Mouse (Mus musculus): ENCODE data around the gene Tnfrsf14.

DNA sequence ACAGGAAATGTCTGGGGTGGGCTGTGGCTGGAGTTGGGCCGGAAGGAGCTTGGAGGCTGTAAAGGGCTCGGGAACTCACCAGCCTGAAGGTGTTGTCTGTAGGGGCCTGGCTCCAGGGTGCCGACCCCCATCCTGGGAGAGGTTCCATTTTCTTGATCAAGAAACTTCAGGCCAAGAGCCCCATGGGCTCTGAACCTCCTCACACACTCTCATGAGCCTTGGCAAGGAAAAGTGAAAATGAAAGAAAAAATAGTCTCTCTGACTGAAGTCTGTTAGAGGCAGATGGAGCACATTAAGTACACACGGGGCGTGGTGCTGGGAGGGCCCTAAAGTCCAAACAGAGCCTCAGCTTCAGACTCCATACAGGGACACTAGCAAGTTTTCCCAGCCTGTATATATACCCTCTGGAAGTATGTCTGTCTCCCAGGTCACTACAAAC, 445 bp downstream of the Tnfrsf14 start:
- TF ChIP-seq CTCF (conservative IDR thresholded peaks at IDR 0.05; ENCODE audit: insufficient read depth, insufficient read length, low read depth, low read length) (no peak), POLR2A (IDR thresholded peaks at IDR 0.05; ENCODE audit: low read depth, low read length) (no peak)
